Mouse (Mus musculus) CH12.LX (cell line): ENCODE data around the gene Ubr4. TPM values are rescaled to one million over a fixed set of nuclear protein-coding genes. Genes with fewer than 3 reads are reported as not detected.

Experiments
- DNase-seq: peaks from one replicate; pipeline ENCODE4 v3.0.0-alpha.2; 2013; ENCODE audit errors: extremely low read depth
- H3K27ac ChIP-seq: 2 replicates; pipeline ENCODE4 v1.5.1; 2012; ENCODE audit warnings: low read depth, mild to moderate bottlenecking, control low read depth, moderate library complexity; ENCODE audit not compliant: insufficient read depth
- H3K27me3 ChIP-seq: replicated peaks from 2 replicates; pipeline ENCODE3; 2012; ENCODE audit warnings: inconsistent platforms
- H3K36me3 ChIP-seq, 2 experiments: replicated peaks in 1 of 2; 2 replicates each; pipeline versions ENCODE3 to v1.6.1; 2012; ENCODE audit warnings: inconsistent platforms in 1 of 2, low read length in 1 of 2, mild to moderate bottlenecking in 1 of 2, mixed read lengths in 1 of 2, moderate library complexity in 1 of 2; ENCODE audit not compliant: control insufficient read depth in 1 of 2, insufficient read depth in 1 of 2
- H3K4me1 ChIP-seq, 2 experiments: 2 replicates each; pipeline ENCODE4 v1.6.1; 2012; ENCODE audit warnings: inconsistent platforms in 1 of 2, moderate library complexity in 1 of 2; ENCODE audit not compliant: insufficient read depth in 2 of 2, control insufficient read depth in 1 of 2
- H3K4me2 ChIP-seq: 2 replicates; pipeline ENCODE4 v1.6.1; 2012; ENCODE audit warnings: low read depth, mild to moderate bottlenecking, control low read depth; ENCODE audit not compliant: poor library complexity, insufficient read depth, severe bottlenecking
- H3K4me3 ChIP-seq, 3 experiments: fragments of 150-350 bp in 1 of 3; sonication (generic) in 1 of 3; replicated peaks in 1 of 3; 2 replicates each; pipeline versions ENCODE3 to v1.5.1; 2011 to 2012; ENCODE audit warnings: low read depth in 2 of 3, low read length in 2 of 3, mild to moderate bottlenecking in 2 of 3, moderate library complexity in 2 of 3, control low read depth in 1 of 3, improper control_type of control experiment in 1 of 3, inconsistent platforms in 1 of 3, mixed read lengths in 1 of 3; ENCODE audit not compliant: poor library complexity in 1 of 3
- H3K79me2 ChIP-seq: replicated peaks from 2 replicates; pipeline ENCODE4 v1.6.1; 2012; ENCODE audit warnings: mild to moderate bottlenecking, moderate library complexity; ENCODE audit not compliant: control insufficient read depth, poor library complexity, insufficient read depth, severe bottlenecking; ENCODE audit errors: extremely low read depth
- H3K9ac ChIP-seq: 2 replicates; pipeline ENCODE4 v1.6.1; 2012; ENCODE audit warnings: low read depth, mild to moderate bottlenecking, control low read depth, moderate library complexity; ENCODE audit not compliant: insufficient read depth
- H3K9me3 ChIP-seq: replicated peaks from 2 replicates; pipeline ENCODE3; 2012; ENCODE audit warnings: low read length, inconsistent platforms, mixed read lengths
- BHLHE40 ChIP-seq: IDR thresholded peaks from 2 replicates; pipeline ENCODE4 v1.6.1; 2011; ENCODE audit warnings: mild to moderate bottlenecking, low read depth, low read length, improper control_type of control experiment
- CHD2 ChIP-seq: IDR thresholded peaks from 2 replicates; pipeline ENCODE4 v1.6.1; 2011; ENCODE audit warnings: low read length, improper control_type of control experiment
- CTCF ChIP-seq, 2 experiments: IDR thresholded peaks in 1 of 2; conservative IDR thresholded peaks in 1 of 2; 2 replicates each; pipeline ENCODE4 v1.5.1; 2011 to 2012; ENCODE audit warnings: low read depth in 2 of 2, low read length in 2 of 2, improper control_type of control experiment in 1 of 2, inconsistent platforms in 1 of 2, mild to moderate bottlenecking in 1 of 2, moderate library complexity in 1 of 2
- EP300 ChIP-seq: IDR thresholded peaks from 2 replicates; pipeline ENCODE4 v1.6.1; 2011; ENCODE audit warnings: low read length, improper control_type of control experiment
- HCFC1 ChIP-seq: IDR thresholded peaks from 2 replicates; pipeline ENCODE4 v1.6.1; 2012; ENCODE audit warnings: low read depth, mild to moderate bottlenecking, inconsistent platforms, low read length, improper control_type of control experiment
- JUN ChIP-seq: IDR thresholded peaks from 2 replicates; pipeline ENCODE4 v1.6.1; 2011; ENCODE audit warnings: low read depth, mild to moderate bottlenecking, low read length, improper control_type of control experiment, moderate library complexity; ENCODE audit not compliant: insufficient read depth
- MAX ChIP-seq: IDR thresholded peaks from 2 replicates; pipeline ENCODE4 v1.6.1; 2011; ENCODE audit warnings: low read length, improper control_type of control experiment
- MAZ ChIP-seq: IDR thresholded peaks from 2 replicates; pipeline ENCODE4 v1.6.1; 2012; ENCODE audit warnings: low read depth, mild to moderate bottlenecking, inconsistent platforms, low read length, improper control_type of control experiment, moderate library complexity
- MEF2A ChIP-seq: IDR thresholded peaks from 2 replicates; pipeline ENCODE4 v1.6.1; 2014; ENCODE audit warnings: low read depth, mild to moderate bottlenecking, inconsistent platforms, low read length, improper control_type of control experiment, borderline replicate concordance
- NRF1 ChIP-seq: IDR thresholded peaks from 2 replicates; pipeline ENCODE4 v1.6.1; 2014; ENCODE audit warnings: low read depth, mild to moderate bottlenecking, inconsistent platforms, low read length, improper control_type of control experiment, moderate library complexity
- PAX5 ChIP-seq: IDR thresholded peaks from 2 replicates; pipeline ENCODE4 v1.6.1; 2012; ENCODE audit warnings: low read length, inconsistent platforms, mixed read lengths
- POLR2A ChIP-seq: IDR thresholded peaks from 2 replicates; pipeline ENCODE4 v1.6.1; 2011; ENCODE audit warnings: low read depth, mild to moderate bottlenecking, improper control_type of control experiment, low read length
- POLR2AphosphoS2 ChIP-seq: IDR thresholded peaks from 2 replicates; pipeline ENCODE4 v1.6.1; 2011; ENCODE audit warnings: low read depth, low read length, improper control_type of control experiment
- RAD21 ChIP-seq: IDR thresholded peaks from 2 replicates; pipeline ENCODE4 v1.6.1; 2011; ENCODE audit warnings: low read depth, mild to moderate bottlenecking, low read length, improper control_type of control experiment, moderate library complexity
- SIN3A ChIP-seq: IDR thresholded peaks from 2 replicates; pipeline ENCODE4 v1.6.1; 2012; ENCODE audit warnings: low read length, improper control_type of control experiment, inconsistent platforms
- TBP ChIP-seq: conservative IDR thresholded peaks from 2 replicates; pipeline ENCODE4 v1.6.1; 2011; ENCODE audit warnings: low read depth, low read length, improper control_type of control experiment
- TCF12 ChIP-seq: IDR thresholded peaks from 2 replicates; pipeline ENCODE4 v1.6.1; 2014; ENCODE audit warnings: low read depth, mild to moderate bottlenecking, inconsistent platforms, low read length, improper control_type of control experiment
- UBTF ChIP-seq: IDR thresholded peaks from 2 replicates; pipeline ENCODE4 v1.6.1; 2012; ENCODE audit warnings: low read depth, mild to moderate bottlenecking, inconsistent platforms, low read length, improper control_type of control experiment, moderate library complexity
- USF1 ChIP-seq: IDR thresholded peaks from 2 replicates; pipeline ENCODE4 v1.6.1; 2014; ENCODE audit warnings: low read depth, mild to moderate bottlenecking, inconsistent platforms, low read length, improper control_type of control experiment
- USF2 ChIP-seq: conservative IDR thresholded peaks from 2 replicates; pipeline ENCODE4 v1.6.1; 2011; ENCODE audit warnings: low read depth, low read length, improper control_type of control experiment
- ZMIZ1 ChIP-seq: IDR thresholded peaks from 2 replicates; pipeline ENCODE4 v1.6.1; 2012; ENCODE audit warnings: low read depth, mild to moderate bottlenecking, inconsistent platforms, low read length, improper control_type of control experiment
- ZNF384 ChIP-seq: IDR thresholded peaks from 2 replicates; pipeline ENCODE4 v1.6.1; 2012; ENCODE audit warnings: low read depth, low read length, improper control_type of control experiment, inconsistent platforms
- dilution Hi-C: fragments of 300-500 bp; cut with MboI; formaldehyde crosslinking; loops from 2 replicates; pipeline ENCODE4 v1.14.3; 2020; ENCODE audit warnings: low sequenced_read_pairs; ENCODE audit not compliant: extremely low pct_unique_long_range_greater_than_20kb, extremely low pct_ligation_motif_present
- in situ Hi-C: fragments of 300-500 bp; cut with MboI; formaldehyde crosslinking; loops from 3 replicates; pipeline ENCODE4 v1.14.3; 2019; ENCODE audit warnings: low sequenced_read_pairs, low pct_ligation_motif_present, low pct_unique_long_range_greater_than_20kb, mixed read lengths
- polyA plus RNA-seq: library from polyadenylated mRNA; unstranded; fragments of >175 nt; gene quantifications from 2 replicates; pipeline ENCODE4 v1.2.1, GENCODE M21; 2012; ENCODE audit warnings: low read depth; ENCODE audit not compliant: insufficient read length
- total RNA-seq, 2 experiments: library from RNA; depleted of rRNA; stranded (reverse); fragments of 300-350 nt in 1 of 2; fragments of >200 nt in 1 of 2; gene quantifications; 2 replicates each; pipeline ENCODE4 v1.2.3; 2012 to 2014

Ubr4 gene
- total and polyA plus RNA-seq, 3 experiments = 43.0 to 102 (median 90.8) TPM

GRCm38 (mm10) chr4:139389557-139389956 lies 37.1 kb downstream of the Ubr4 start:
- H3K27me3 ChIP-seq = no peaks in the 10 kb centered on the region
- no peak overlapping the region for H3K4me2 ChIP-seq
- H3K9me3 ChIP-seq = no peaks in the 10 kb centered on the region
- no peak overlapping the region for H3K27ac ChIP-seq
- peaks cover 55 to 78% of the 10 kb centered on the region in 2 experiments for H3K36me3 ChIP-seq
- no peak overlapping the region for H3K9ac ChIP-seq
- dilution Hi-C loops (no loop called here), in situ Hi-C loops (no loop called here)
- no peaks in the 10 kb centered on the region for H3K4me1 ChIP-seq
- no peak overlapping the region for H3K4me3 ChIP-seq
- TF ChIP-seq TBP = no peak
- no peak for TF ChIP-seq HCFC1
- TF ChIP-seq CHD2 = no peak
- no peak for TF ChIP-seq RAD21
- TF ChIP-seq JUN = no peak
- no peak for TF ChIP-seq BHLHE40
- no peak for TF ChIP-seq USF2
- no peak for TF ChIP-seq SIN3A
- TF ChIP-seq UBTF = no peak
- TF ChIP-seq MAX = no peak
- TF ChIP-seq TCF12 = no peak
- no peak for TF ChIP-seq USF1
- TF ChIP-seq MEF2A = no peak
- TF ChIP-seq MAZ = no peak
- TF ChIP-seq POLR2A = no peak
- no peak for TF ChIP-seq POLR2AphosphoS2
- TF ChIP-seq NRF1 = no peak
- no peak for DNase-seq
- peaks cover 41% of the 10 kb centered on the region for H3K79me2 ChIP-seq

- in situ Hi-C loops = no loop called here
- DNase-seq = no peak
- Histone ChIP-seq H3K9me3 (no peaks in the 10 kb centered on the region), H3K4me1 (no peaks in the 10 kb centered on the region), H3K4me2 (no peak overlapping the region), H3K36me3 (peaks cover 88 to 96% of the 10 kb centered on the region in 2 experiments), H3K79me2 (no peaks in the 10 kb centered on the region; the same call in 1 of the 2 replicates), H3K27me3 (no peaks in the 10 kb centered on the region), H3K9ac (no peak overlapping the region), H3K4me3 (no peak overlapping the region), H3K27ac (no peak overlapping the region)
- TF ChIP-seq ZMIZ1 (no peak), CTCF (conservative IDR thresholded peaks at IDR 0.05 in 1 of 2, IDR thresholded peaks at IDR 0.05 in 1 of 2; ENCODE audit: low read depth in 2 of 2, low read length in 2 of 2) (no peak), ZNF384 (no peak), BHLHE40 (no peak), TCF12 (no peak), UBTF (no peak), SIN3A (no peak), PAX5 (no peak), HCFC1 (no peak), USF2 (no peak), EP300 (no peak)
- dilution Hi-C loops = no loop called here
Measured at GRCm38 (mm10) chr4:139395431-139395830, 43.0 kb downstream of the Ubr4 start.
